Mouse (Mus musculus): ENCODE results near the gene Ctcfl. TPM values are rescaled to one million over a fixed set of nuclear protein-coding genes. Genes with fewer than 3 reads are reported as not detected.

The Ctcfl gene
- 0.15 TPM for polyA plus RNA-seq (2014; fragmentation: Illumina TruSeq; extraction: RNeasy Lipid Tissue Mini Kit (QIAGEN cat#74804); ENCODE audit: low read depth, low replicate concordance)

DNA sequence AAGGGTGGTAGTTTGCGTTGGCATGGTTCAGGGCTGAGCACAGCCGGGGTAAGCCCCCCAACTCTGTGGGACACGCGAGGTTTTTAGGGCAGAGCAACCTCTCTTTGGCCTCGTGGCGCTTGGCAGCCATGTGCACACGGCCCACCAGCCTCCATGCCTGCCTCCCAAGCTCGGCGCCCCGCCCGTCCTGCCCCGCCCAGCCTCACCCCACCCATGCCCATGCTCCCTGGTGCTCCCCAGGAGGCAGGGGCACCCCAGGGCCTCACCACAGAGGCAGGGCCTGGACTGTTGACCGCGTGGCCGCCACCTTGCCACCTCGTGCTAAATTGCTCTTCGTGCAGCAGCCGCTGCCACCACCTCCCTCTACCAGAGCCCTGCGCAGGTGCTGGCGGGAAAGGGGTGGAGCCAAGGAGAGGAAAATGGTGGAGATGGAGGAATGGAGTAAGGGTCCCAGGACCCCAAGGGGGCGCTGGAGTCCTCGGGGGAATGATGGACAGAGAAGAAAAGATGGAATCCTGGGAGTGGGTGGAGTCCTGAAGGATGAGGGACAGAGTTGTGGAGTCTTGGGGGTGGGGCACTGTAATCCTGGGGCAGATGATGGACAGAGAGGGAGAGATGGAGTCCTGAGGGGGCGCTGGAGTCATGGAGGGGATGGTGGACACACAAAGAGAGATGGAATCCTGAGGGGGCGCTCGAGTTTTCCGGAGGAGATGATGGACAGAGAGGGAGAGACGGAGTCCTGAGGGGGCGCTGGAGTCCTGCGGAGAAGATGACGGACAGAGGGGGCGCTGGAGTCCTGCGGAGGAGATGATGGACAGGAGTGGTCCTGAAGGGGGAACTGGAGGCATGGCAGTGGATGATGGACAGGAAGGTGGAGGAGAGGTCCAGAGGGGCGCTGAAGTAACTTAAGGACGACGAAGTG lies at the start of gene Ctcfl:
Ctcfl (minus strand) TSS at position 503 of the 922 bp plus-strand sequence.

DNA sequence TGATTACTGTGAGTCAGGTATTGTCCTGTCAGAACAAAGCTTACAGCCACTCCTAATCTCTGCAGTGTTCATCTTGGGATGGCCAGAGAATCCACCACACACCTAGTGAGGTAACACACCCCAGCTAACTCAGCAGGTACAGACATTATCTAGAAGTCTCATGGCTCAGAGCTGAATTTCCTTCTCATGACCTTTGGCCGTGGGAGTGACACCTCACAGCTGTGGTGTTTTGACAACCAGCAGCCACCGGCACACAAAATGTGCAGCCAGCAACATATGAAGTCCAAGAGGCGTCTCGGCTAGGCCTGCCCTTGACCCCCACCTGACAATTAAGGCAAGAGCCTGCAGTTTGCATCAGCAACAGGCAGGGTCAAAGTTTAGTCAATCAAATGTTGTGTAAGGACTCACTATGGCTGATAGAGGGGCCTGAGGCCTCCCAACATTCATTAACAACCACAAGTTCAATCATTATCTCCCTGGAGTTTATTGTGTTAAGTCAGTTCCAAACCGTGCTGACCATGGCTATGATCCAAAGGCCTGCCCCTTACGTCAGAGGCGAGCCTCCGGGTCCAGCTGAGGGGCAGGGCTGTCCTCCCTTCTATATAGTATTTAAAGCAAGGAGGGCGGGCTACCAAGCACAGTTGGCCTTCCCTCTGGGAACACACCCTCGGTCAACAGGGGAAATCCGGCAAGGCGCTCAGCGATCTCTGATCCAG lies 33.3 kb upstream of the Ctcfl start, which contains the start of gene Pck1:
Pck1 (plus strand) TSS at position 613 of the 716 bp plus-strand sequence.

Other genes with a start within 250 kb of the Ctcfl start
- 16.0 TPM for gene Bmp7, start 179.2 kb downstream of the Ctcfl start, polyA plus RNA-seq (2014; fragmentation: Illumina TruSeq; extraction: RNeasy Lipid Tissue Mini Kit (QIAGEN cat#74804); ENCODE audit: low read depth, low replicate concordance)
- gene Spo11, start 141.8 kb downstream of the Ctcfl start, polyA plus RNA-seq (2014; fragmentation: Illumina TruSeq; extraction: RNeasy Lipid Tissue Mini Kit (QIAGEN cat#74804); ENCODE audit: low read depth, low replicate concordance) = 4.9 TPM
- 40.5 TPM for gene Rae1, start 119.4 kb downstream of the Ctcfl start, polyA plus RNA-seq (2014; fragmentation: Illumina TruSeq; extraction: RNeasy Lipid Tissue Mini Kit (QIAGEN cat#74804); ENCODE audit: low read depth, low replicate concordance)
- gene Rbm38, start 99.0 kb downstream of the Ctcfl start, polyA plus RNA-seq (2014; fragmentation: Illumina TruSeq; extraction: RNeasy Lipid Tissue Mini Kit (QIAGEN cat#74804); ENCODE audit: low read depth, low replicate concordance) = 13.8 TPM
- 568 TPM for gene Pck1, start 33.5 kb upstream of the Ctcfl start, polyA plus RNA-seq (2014; fragmentation: Illumina TruSeq; extraction: RNeasy Lipid Tissue Mini Kit (QIAGEN cat#74804); ENCODE audit: low read depth, low replicate concordance)
- gene Zbp1, start 99.4 kb upstream of the Ctcfl start, polyA plus RNA-seq (2014; fragmentation: Illumina TruSeq; extraction: RNeasy Lipid Tissue Mini Kit (QIAGEN cat#74804); ENCODE audit: low read depth, low replicate concordance) = 6.5 TPM
- gene Pmepa1, start 157.0 kb upstream of the Ctcfl start, polyA plus RNA-seq (2014; fragmentation: Illumina TruSeq; extraction: RNeasy Lipid Tissue Mini Kit (QIAGEN cat#74804); ENCODE audit: low read depth, low replicate concordance) = 52.7 TPM